Mouse (Mus musculus) liver, embryonic 14.5 days (tissue): Measurements from ENCODE around the gene Smarca5.

Source experiments
- CTCF ChIP-seq: IDR thresholded peaks from 2 replicates; pipeline ENCODE4 v1.5.1; 2016; ENCODE audit warnings: antibody characterized with exemption, low read depth, control low read depth
- EP300 ChIP-seq: IDR thresholded peaks from 2 replicates; pipeline ENCODE4 v1.6.1; 2016; ENCODE audit warnings: antibody characterized with exemption, low read depth

DNA sequence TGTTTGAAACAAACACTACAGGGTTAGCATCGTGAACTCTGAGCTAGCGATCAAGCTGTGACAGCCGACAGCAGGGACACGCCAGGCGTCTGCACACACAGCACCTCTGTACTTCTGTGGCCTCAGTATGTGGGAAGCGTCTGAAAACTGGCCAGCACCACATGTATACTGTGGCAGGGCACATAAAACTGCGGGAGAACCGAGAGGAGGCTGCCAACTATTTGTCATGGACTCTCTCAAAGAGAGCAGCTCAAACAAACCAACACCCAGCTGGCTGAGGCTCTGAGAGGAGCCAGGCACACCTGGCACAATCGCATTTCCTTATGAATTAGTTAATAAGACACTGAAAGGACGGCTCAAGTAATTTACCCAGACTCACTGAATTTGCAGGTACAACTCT is 42.0 kb upstream of the Smarca5 start:
- TF ChIP-seq EP300 (no peak), CTCF (no peak)
